Mouse (Mus musculus): Measurements from ENCODE around the gene Uqcrh. TPM values are rescaled to one million over a fixed set of nuclear protein-coding genes. Genes with fewer than 3 reads are reported as not detected.

The Uqcrh gene
- polyA plus RNA-seq, 1 experiment from 2014 or later = 449 TPM

GRCm38 (mm10) chr4:116048130-116048920 lies 26.5 kb downstream of the Uqcrh start:
- no peaks in the 10 kb centered on the region for H3K9me3 ChIP-seq
- peaks cover 22% of the 10 kb centered on the region for H3K36me3 ChIP-seq (replicated peaks)
- no peak overlapping the region for H3K4me3 ChIP-seq
- peaks cover 13% of the 10 kb centered on the region for H3K4me1 ChIP-seq
- no peaks in the 10 kb centered on the region for H3K27me3 ChIP-seq (replicated peaks; ENCODE audit: low read depth, poor library complexity, severe bottlenecking)
- no peak overlapping the region for H3K27ac ChIP-seq (replicated peaks)
- no peak for DNase-seq (ENCODE audit: low spot score)
- 83% methylated on average over 7 of the region's 7 CpGs for WGBS

- Histone ChIP-seq H3K4me1 (peaks cover 7% of the 10 kb centered on the region), H3K27ac (replicated peaks) (no peak overlapping the region), H3K9me3 (no peaks in the 10 kb centered on the region), H3K4me3 (no peak overlapping the region), H3K36me3 (replicated peaks) (peaks cover 29% of the 10 kb centered on the region), H3K27me3 (replicated peaks; ENCODE audit: low read depth, poor library complexity, severe bottlenecking) (no peaks in the 10 kb centered on the region)
- WGBS = 93% methylated on average over 1 of the region's 1 CpGs
- DNase-seq (ENCODE audit: low spot score) = no peak
Measured at GRCm38 (mm10) chr4:116047681-116048080, 27.2 kb downstream of the Uqcrh start.

GRCm38 (mm10) chr4:116046604-116047003 lies 28.3 kb downstream of the Uqcrh start:
- no peak overlapping the region for H3K4me3 ChIP-seq
- no peaks in the 10 kb centered on the region for H3K27me3 ChIP-seq (replicated peaks; ENCODE audit: low read depth, poor library complexity, severe bottlenecking)
- no peak for DNase-seq (ENCODE audit: low spot score)
- peaks cover 40% of the 10 kb centered on the region for H3K36me3 ChIP-seq (replicated peaks)
- no peaks in the 10 kb centered on the region for H3K9me3 ChIP-seq
- WGBS = 89% methylated on average over 2 of the region's 2 CpGs
- H3K27ac ChIP-seq (replicated peaks) = no peak overlapping the region
- H3K4me1 ChIP-seq = no peaks in the 10 kb centered on the region

GRCm38 (mm10) chr4:116042186-116042585 lies 32.7 kb downstream of the Uqcrh start:
- Histone ChIP-seq H3K36me3 (replicated peaks) (peaks cover 44% of the 10 kb centered on the region), H3K4me3 (no peak overlapping the region), H3K4me1 (no peaks in the 10 kb centered on the region), H3K9me3 (no peaks in the 10 kb centered on the region), H3K27ac (replicated peaks) (no peak overlapping the region), H3K27me3 (replicated peaks; ENCODE audit: low read depth, poor library complexity, severe bottlenecking) (no peaks in the 10 kb centered on the region)
- DNase-seq (ENCODE audit: low spot score) = no peak
- 80% methylated on average over 3 of the region's 3 CpGs for WGBS

- 91% methylated on average over 2 of the region's 2 CpGs for WGBS
- no peak overlapping the region for H3K27ac ChIP-seq (replicated peaks)
- no peaks in the 10 kb centered on the region for H3K9me3 ChIP-seq
- no peak overlapping the region for H3K4me3 ChIP-seq
- DNase-seq (ENCODE audit: low spot score) = no peak
- peaks cover 52% of the 10 kb centered on the region for H3K36me3 ChIP-seq (replicated peaks)
- no peaks in the 10 kb centered on the region for H3K27me3 ChIP-seq (replicated peaks; ENCODE audit: low read depth, poor library complexity, severe bottlenecking)
- no peaks in the 10 kb centered on the region for H3K4me1 ChIP-seq
Measured at GRCm38 (mm10) chr4:116040466-116040865, 34.4 kb downstream of the Uqcrh start.

GRCm38 (mm10) chr4:116033374-116033773 lies 41.5 kb downstream of the Uqcrh start:
- Histone ChIP-seq H3K4me1 (no peaks in the 10 kb centered on the region), H3K4me3 (no peak overlapping the region), H3K9me3 (no peaks in the 10 kb centered on the region), H3K27ac (replicated peaks) (no peak overlapping the region), H3K36me3 (replicated peaks) (peaks cover 57% of the 10 kb centered on the region), H3K27me3 (replicated peaks; ENCODE audit: low read depth, poor library complexity, severe bottlenecking) (no peaks in the 10 kb centered on the region)
- no peak for DNase-seq (ENCODE audit: low spot score)
- 89% methylated on average over 5 of the region's 5 CpGs for WGBS

- H3K36me3 ChIP-seq (replicated peaks) = peaks cover 53% of the 10 kb centered on the region
- DNase-seq (ENCODE audit: low spot score) = no peak
- WGBS = 88% methylated on average over 9 of the region's 9 CpGs
Measured at GRCm38 (mm10) chr4:116032906-116033305, 42.0 kb downstream of the Uqcrh start.

GRCm38 (mm10) chr4:116017902-116018746 lies 56.7 kb downstream of the Uqcrh start, which contains the start of gene Faah:
Gene Faah, minus strand, starts transcription at chr4:116017926.
- peaks cover 12% of the 10 kb centered on the region for H3K4me1 ChIP-seq
- H3K4me3 ChIP-seq = peak within 1 kb of the TSS; percentile 74
- DNase-seq (ENCODE audit: low spot score) = no peak
- H3K27ac ChIP-seq (replicated peaks) = peak within 1 kb of the TSS; percentile 73
- WGBS = 7% methylated on average over 18 of the region's 18 CpGs
- no peaks in the 10 kb centered on the region for H3K36me3 ChIP-seq (replicated peaks)
- no peaks in the 10 kb centered on the region for H3K9me3 ChIP-seq
- peaks cover 78% of the 10 kb centered on the region for H3K27me3 ChIP-seq (replicated peaks; ENCODE audit: low read depth, poor library complexity, severe bottlenecking)

More at GRCm38 (mm10) chr4:116032906-116033305, 42.0 kb downstream of the Uqcrh start:
- Histone ChIP-seq H3K27ac (replicated peaks) (no peak overlapping the region), H3K4me1 (no peaks in the 10 kb centered on the region), H3K9me3 (no peaks in the 10 kb centered on the region), H3K27me3 (replicated peaks; ENCODE audit: low read depth, poor library complexity, severe bottlenecking) (no peaks in the 10 kb centered on the region), H3K4me3 (no peak overlapping the region)

GRCm38 (mm10) chr4:116017300-116017901 lies 57.5 kb downstream of the Uqcrh start:
- Histone ChIP-seq H3K9me3 (no peaks in the 10 kb centered on the region), H3K36me3 (replicated peaks) (no peaks in the 10 kb centered on the region), H3K4me1 (peaks cover 12% of the 10 kb centered on the region), H3K27me3 (replicated peaks; ENCODE audit: low read depth, poor library complexity, severe bottlenecking) (peaks cover 78% of the 10 kb centered on the region), H3K27ac (replicated peaks) (peak overlapping the region; percentile 73), H3K4me3 (peak overlapping the region; percentile 74)
- peak; percentile 87 for DNase-seq (ENCODE audit: low spot score)
- WGBS = under 1% methylated on average over 60 of the region's 60 CpGs

Other genes starting within 250 kb of the Uqcrh start
- 2.8 and 3.5 TPM in 2 replicates for gene Mob3c, start 247.0 kb downstream of the Uqcrh start, polyA plus RNA-seq (2016; fragmentation: Nextera tagmentation; extraction: Ambion mirVana)
- gene Mknk1, start 235.9 kb downstream of the Uqcrh start, polyA plus RNA-seq (2016; fragmentation: Nextera tagmentation; extraction: Ambion mirVana) = 23.0 and 23.6 TPM in 2 replicates
- not detected in 2 replicates for gene Kncn, start 190.7 kb downstream of the Uqcrh start, polyA plus RNA-seq (2016; fragmentation: Nextera tagmentation; extraction: Ambion mirVana)
- gene 6430628N08Rik, start 184.4 kb downstream of the Uqcrh start, polyA plus RNA-seq (2016; fragmentation: Nextera tagmentation; extraction: Ambion mirVana) = 0.09 TPM in 1 of 2 replicates, not detected in the other
- 1.7 and 2.5 TPM in 2 replicates for gene Dmbx1, start 135.1 kb downstream of the Uqcrh start, polyA plus RNA-seq (2016; fragmentation: Nextera tagmentation; extraction: Ambion mirVana)
- gene Faah, start 57.1 kb downstream of the Uqcrh start, polyA plus RNA-seq (2016; fragmentation: Nextera tagmentation; extraction: Ambion mirVana) = 2.3 and 2.4 TPM in 2 replicates
- gene Nsun4, start 21.2 kb downstream of the Uqcrh start, polyA plus RNA-seq (2016; fragmentation: Nextera tagmentation; extraction: Ambion mirVana) = 18.2 and 18.7 TPM in 2 replicates
- 76.2 and 76.9 TPM in 2 replicates for gene Lrrc41, start 198 bp upstream of the Uqcrh start, polyA plus RNA-seq (2016; fragmentation: Nextera tagmentation; extraction: Ambion mirVana)
- gene Rad54l, start 48.6 kb upstream of the Uqcrh start, polyA plus RNA-seq (2016; fragmentation: Nextera tagmentation; extraction: Ambion mirVana) = 77.2 and 81.1 TPM in 2 replicates
- 57.6 and 61.4 TPM in 2 replicates for gene Pomgnt1, start 48.8 kb upstream of the Uqcrh start, polyA plus RNA-seq (2016; fragmentation: Nextera tagmentation; extraction: Ambion mirVana)
- gene Lurap1, start 76.3 kb upstream of the Uqcrh start, polyA plus RNA-seq (2016; fragmentation: Nextera tagmentation; extraction: Ambion mirVana) = 1.7 and 2.2 TPM in 2 replicates
- 0.11 and 0.24 TPM in 2 replicates for gene Tspan1, start 92.5 kb upstream of the Uqcrh start, polyA plus RNA-seq (2016; fragmentation: Nextera tagmentation; extraction: Ambion mirVana)
- gene 1700042G07Rik, start 98.3 kb upstream of the Uqcrh start, polyA plus RNA-seq (2016; fragmentation: Nextera tagmentation; extraction: Ambion mirVana) = not detected in 2 replicates
- not detected in 2 replicates for gene Gm49337, start 98.3 kb upstream of the Uqcrh start, polyA plus RNA-seq (2016; fragmentation: Nextera tagmentation; extraction: Ambion mirVana)
- gene Pik3r3, start 146.5 kb upstream of the Uqcrh start, polyA plus RNA-seq (2016; fragmentation: Nextera tagmentation; extraction: Ambion mirVana) = 43.7 and 45.7 TPM in 2 replicates

Measured in embryonic facial prominence, embryonic 10.5 days (tissue).